Mouse (Mus musculus): ENCODE measurements around the gene Lman2.

Lman2 gene

DNA sequence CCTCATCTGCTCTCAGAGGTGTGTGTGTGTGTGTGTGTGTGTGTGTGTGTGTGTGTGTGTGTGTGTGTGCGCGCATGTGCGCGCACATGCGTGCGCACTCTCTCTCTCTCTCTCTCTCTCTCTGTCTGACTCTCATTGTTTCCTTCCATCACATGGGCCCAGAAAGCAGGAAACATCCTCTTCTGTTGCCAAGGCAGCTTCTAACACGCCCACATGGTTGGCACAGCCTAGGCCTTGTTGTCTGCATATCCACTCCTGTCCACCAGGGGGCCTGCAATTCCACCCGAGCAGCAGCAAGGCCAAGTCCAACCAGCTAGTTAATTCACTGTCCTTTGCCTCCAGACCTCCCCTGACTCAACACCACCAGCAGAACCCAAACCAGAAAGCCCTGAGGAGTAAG, 35.0 kb downstream of the Lman2 start:
- DNase-seq (ENCODE audit: inconsistent age in 2 of 2, low spot score in 1 of 2) = peak; percentile 85 to 95

DNA sequence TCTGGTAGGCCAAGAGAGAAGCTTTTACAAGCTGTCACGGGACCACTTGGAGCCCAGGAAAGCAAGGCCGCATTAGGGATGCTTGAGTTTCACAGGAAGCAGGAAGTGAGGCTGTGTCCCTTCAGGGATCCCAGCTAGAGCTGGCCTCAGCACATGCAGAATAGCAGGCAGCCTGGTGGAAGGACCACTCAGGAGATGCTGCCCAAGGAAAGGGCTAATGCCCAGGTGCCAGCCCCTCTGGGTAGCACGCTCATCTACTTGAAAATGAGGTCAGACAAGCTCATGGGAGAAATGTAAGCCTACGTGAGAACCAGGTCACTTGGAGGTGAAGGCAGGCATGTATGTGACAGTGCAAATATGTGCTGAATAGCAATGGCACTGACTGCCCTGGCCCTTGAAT, 35.4 kb downstream of the Lman2 start:
- DNase-seq (ENCODE audit: inconsistent age in 2 of 2, low spot score in 1 of 2) = peak in 1 of 2 experiments; percentile 54

DNA sequence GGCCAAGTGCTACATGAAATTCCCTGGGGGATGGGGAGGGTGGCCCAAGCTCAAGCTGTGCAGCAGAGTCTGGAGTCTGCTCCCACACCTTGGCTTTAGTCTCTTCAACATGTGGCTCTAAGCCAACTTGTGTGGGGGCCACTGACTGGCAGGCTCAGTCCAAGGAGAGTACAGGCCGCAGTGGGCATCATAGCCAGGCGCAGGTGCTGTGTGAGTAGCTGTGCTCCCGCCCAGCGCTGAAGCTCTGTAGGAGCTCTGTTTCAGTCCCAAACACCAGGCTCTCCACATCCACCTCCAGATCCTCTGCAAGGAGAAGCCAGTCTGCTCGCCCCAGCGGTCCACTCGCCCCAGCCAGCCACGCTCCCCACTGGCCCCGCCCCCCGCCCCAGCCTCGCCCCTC, 37.0 kb downstream of the Lman2 start:
- no peak for DNase-seq (ENCODE audit: inconsistent age in 2 of 2, low spot score in 1 of 2)

DNA sequence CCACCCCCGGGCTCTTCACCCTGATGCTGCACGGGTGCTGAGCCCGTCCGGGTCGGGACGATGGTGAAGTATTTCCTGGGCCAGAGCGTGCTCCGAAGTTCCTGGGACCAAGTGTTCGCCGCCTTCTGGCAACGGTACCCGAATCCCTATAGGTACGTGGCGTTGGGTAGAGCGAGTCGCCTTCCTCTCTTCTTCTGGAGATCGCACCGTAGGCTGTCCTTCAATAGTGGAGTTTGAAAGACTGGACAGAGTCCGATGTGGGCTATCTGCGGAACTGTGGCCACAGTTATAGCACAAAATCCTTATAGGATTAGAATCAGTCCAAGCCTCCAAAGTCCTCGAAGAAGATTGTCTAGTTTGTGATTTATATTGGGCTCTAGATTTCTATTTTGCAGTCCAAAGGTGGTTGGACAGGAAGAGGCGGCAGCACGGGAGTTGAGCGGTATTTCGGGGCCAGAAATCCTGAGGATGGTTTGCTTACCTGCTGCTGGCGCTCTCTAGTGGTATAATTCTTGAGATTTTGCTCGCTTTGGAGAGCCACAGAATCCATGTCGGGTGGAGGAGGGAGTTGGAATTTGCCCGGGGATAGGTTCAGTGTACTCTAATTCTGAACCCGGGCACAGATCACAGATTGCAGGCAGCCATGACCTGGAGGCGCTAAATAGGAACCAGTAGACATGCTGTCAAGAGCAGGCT, 40.3 kb downstream of the Lman2 start:
- DNase-seq (ENCODE audit: inconsistent age in 2 of 2, low spot score in 1 of 2) = peak; percentile 40 to 80

DNA sequence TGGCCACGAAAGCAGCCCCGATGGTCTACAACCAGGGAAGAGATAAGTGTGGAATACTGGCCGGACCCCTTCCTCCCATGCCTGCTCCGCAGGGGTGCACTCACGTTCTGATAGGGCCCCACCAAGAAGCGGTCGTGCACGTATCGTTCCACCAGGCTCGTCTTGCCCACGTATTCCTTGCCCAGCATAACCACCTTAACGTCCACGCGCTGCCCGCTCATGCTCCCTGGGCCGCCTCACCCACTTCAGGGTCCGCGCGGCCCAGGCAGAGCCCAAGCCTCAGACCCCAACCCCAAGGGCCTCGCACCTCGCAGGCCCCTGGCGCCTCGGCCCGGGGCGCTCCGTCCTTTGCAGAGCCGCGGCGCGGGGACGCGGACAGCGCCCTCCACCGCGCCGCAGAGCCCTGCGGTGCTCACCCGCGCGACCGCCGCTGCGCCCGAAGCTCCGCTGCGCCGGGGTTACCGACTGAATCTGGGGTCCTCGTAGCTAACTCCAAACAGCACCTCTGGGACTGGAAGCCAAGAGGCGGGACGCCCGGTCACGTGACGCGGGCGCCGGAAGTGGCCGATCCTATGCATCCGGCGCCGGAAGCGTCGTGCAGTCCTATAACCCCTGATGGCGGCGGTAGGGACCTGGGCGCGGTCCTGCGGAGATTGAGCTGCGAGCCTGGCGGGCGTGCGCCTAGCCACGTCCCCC, 41.0 kb downstream of the Lman2 start, which contains the start of gene Rab24:
Rab24 (minus strand) TSS at position 513 of the 696 bp plus-strand sequence.
- peak; percentile 90 to 96 for DNase-seq (ENCODE audit: inconsistent age in 2 of 2, low spot score in 1 of 2)

DNA sequence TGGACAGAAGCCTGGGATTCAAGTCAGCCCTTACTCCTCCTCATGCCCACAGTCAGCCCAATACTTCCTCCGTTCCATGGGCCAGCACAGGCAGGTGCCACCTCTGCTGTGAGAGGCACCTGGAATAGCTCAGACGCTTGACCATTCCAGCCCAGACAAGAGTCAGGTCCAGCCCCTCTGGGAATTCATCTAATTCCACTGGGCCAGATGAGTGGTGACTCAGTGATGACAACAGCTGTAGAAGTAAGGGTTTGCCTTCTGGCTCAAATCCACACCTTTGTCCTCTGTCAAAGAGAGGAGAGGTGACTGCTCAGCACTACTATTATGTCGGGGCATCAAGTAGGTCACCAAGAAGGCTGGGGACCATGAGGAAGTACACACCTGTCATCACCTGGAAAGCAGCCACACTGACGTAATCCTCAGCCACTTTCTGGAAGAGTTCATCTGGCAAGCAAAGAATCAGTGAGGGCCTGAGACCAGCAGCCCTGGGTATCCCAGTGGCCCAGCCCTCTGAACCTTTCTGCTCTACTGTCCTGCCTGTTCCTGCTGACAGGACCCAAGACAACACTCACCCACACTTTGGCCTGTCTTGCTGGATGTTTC, 42.6 kb downstream of the Lman2 start, which contains the start of gene Prelid1:
Prelid1 (plus strand) TSS at position 570 of the 603 bp plus-strand sequence.
- DNase-seq (ENCODE audit: inconsistent age in 2 of 2, low spot score in 1 of 2) = peak in 1 of 2 experiments; percentile 62

DNA sequence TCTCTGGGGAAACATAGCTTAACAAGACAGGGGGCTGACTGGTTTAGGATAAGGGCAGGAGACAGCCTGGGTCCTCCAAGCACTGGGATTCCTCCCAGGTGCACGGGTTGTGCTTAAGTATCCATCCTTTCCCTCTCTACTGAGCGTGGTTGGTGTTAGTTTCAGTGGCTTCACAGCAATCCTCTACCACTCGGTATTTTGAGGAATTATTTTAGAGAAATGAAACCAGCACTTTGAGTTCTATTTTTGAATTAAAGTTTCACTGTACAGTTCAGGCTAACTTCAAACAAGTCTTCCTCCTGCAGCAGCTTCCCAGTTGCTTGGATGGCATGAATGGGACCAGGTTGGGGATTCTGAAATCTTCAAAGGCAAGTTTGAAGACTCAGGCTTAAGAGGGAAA, 44.2 kb downstream of the Lman2 start:
- DNase-seq (ENCODE audit: inconsistent age in 2 of 2, low spot score in 1 of 2) = no peak

DNA sequence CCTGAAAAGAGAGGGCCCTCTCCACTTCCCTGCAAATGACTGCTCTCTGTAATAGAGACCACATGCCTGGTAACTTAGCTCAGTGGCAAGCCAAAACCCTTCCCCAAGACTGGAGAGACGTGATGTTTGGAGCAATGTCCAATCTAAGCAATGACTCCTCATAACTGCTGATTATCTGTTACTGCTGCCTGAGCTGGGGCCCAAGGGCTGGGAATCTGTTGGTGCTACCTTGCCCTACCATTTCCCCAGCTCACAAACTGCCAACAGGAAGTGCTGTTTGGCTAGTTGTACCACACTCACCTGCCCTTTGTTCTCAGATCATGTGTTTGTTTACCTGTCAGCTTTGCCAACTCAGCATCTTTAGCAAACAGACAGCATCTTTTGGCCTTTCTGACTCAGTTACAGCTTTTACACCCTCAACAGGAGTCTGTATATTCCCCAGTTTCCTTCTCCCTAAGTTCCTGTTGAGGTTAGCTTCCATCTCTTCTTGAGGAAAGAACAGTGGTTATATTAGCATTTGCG, 47.6 kb downstream of the Lman2 start:
- no peak for DNase-seq (ENCODE audit: inconsistent age in 2 of 2, low spot score in 1 of 2)

DNA sequence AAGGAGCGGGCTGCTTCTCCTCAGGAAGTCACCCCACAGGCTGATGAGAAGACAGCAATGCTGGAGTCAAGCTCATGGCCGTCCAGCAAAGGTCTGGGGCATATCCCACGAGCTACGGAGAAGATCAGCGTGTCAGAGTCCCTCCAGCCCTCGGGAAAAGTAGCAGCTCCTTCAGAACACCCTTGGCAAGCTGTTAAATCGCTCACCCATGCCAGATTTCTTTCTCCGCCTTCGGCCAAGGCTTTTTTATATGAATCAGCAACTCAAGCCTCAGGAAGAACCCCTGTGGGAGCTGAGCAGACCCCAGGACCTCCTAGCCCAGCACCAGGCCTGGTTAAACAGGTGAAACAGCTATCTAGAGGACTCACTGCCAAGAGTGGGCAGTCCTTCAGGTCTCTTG, 49.5 kb downstream of the Lman2 start:
- peak in 1 of 2 experiments; percentile 35 for DNase-seq (ENCODE audit: inconsistent age in 2 of 2, low spot score in 1 of 2)

DNA sequence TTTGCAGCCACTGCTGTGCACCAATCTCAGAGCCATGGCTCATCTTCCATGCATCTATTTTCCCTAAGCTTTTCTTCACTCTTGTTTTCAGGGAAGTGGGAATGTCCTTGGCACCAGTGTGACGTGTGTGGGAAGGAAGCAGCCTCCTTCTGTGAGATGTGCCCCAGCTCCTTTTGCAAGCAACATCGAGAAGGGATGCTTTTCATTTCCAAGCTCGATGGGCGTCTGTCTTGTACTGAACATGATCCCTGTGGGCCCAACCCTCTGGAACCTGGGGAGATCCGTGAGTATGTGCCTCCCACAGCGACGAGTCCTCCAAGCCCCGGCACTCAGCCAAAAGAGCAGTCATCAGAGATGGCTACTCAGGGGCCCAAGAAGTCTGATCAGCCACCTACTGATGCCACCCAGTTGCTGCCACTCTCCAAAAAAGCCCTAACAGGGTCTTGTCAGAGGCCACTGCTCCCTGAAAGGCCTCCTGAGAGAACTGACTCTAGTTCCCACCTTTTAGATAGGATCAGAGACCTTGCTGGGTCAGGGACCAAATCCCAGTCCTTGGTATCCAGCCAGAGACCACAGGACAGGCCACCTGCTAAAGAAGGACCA, 50.5 kb downstream of the Lman2 start:
- peak in 1 of 2 experiments; percentile 31 for DNase-seq (ENCODE audit: inconsistent age in 2 of 2, low spot score in 1 of 2)

DNA sequence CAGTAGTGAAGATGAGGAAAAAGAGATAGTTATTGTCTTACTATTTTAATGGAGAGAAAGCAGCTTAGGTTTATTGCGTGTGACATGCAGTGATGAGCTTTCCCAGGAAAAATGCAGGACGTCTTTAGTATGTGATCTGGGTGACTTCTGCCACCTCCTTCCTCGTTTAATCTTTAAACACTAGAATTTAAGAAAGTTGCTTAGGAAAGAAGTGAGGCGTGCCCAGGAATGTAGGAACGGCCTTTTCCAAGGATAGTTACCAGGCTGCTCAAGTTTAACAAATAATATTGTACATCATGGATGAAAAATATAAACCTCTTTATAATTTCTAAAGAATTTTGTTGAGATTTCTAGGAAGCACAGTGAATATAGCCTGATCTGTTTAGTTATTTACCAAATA, 61.7 kb downstream of the Lman2 start:
- no peak for DNase-seq (ENCODE audit: inconsistent age in 2 of 2, low spot score in 1 of 2)

DNA sequence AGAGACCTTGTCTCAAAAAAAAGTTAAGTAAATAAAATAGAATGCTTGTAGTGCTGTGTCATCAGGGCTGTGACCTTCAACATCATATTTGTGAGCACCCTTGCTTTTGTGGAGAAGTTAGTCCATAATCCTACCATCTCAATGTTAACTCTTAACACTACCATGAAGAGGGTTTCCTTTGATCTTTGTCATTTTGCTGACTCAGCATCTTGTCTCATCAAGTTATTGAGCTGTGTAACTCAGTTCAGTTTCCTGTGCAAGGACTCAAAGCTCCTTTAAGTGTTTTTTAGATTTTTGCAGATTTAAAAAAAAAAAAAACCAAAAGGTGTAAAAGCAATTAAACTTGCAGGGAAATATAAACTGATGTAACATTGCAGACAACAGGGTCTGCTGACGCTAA, 65.8 kb downstream of the Lman2 start:
- DNase-seq (ENCODE audit: inconsistent age in 2 of 2, low spot score in 1 of 2) = peak in 1 of 2 experiments; percentile 57
